Comparison of ENCODE assay signal across 8 mouse cellular contexts in the genomic region with DNA sequence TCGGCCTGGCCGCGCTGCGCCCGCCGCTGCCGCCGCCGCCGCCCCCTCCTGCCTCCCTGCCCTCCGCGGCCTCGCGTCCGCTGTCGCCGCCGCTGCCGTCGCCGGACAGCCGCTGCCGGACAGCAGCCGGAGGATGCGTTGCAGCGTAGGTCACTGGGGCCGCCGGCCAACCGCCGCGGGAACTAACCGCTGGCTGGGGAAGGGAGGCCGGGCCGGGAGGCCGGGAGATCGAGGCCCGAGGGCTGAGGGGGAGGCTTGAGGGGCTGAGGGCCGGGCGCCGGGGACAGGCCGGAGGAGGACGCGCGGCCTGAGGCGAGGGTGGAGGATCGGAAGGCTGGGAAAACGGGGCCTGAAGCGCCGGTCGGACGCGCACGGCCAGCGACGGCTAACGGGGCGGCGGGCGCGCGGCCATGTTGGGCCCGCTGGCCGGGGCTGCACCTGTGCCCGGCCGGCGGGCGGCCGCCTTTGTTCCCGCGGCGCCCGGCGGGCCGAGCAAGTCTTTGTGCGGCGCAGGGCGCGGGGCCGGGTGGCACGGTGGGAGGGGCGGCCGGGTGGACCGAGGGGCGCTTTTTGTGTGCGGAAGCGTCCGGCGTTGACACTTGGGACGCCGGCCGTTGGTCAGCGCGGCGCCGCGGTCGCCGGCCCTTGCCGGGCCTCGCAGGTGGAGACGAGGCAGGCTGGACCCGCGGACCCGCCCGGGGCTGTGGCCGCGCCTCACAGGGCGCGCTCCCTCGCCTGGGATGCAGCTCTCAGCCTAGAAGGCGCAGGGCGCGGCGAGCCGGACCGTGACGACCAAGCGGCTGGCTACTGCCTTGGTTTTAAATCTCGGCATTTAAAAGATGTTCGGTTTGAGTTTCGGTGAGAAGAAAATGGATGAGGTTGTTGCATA. TPM values are rescaled to one million over a fixed set of nuclear protein-coding genes. Genes with fewer than 3 reads are reported as not detected.
DNase-seq lines count a peak whose midpoint lies in the region; ATAC-seq and TF ChIP-seq lines count a peak whose summit lies in the region.

No protein-coding gene starts in this region.

- DNase-seq in forebrain, embryonic 10.5 days (ENCODE audit: extremely low spot score, low spot score): peak; percentile 70
- DNase-seq in kidney, postnatal 36 days: peak; percentile 68 to 84
- DNase-seq in ovary, postnatal 14 days (ENCODE audit: low spot score): peak; percentile 43
- DNase-seq in thymus, postnatal 14 days: peak; percentile 51

- peak overlapping the region; percentile 100 for H3K9ac ChIP-seq in heart, embryonic 16.5 days (ENCODE audit: low read length)
- peak overlapping the region; percentile 100 for H3K9ac ChIP-seq in lung, embryonic 15.5 days

- H3K4me2 ChIP-seq in heart, embryonic 16.5 days (ENCODE audit: low read depth, low read length): peak overlapping the region; percentile 68
- peak overlapping the region; percentile 81 for H3K4me2 ChIP-seq in lung, embryonic 15.5 days

- no peak for TF ChIP-seq CTCF in E14TG2a.4 (conservative IDR thresholded peaks at IDR 0.05; ENCODE audit: low read length)

- peaks cover 44% of the 10 kb centered on the region for H3K4me1 ChIP-seq in E14TG2a.4 (replicated peaks; ENCODE audit: low read depth, low read length)
- H3K4me1 ChIP-seq in brown adipose tissue, adult 24 weeks (ENCODE audit: control insufficient read depth, insufficient read depth, insufficient read length, low read length): no peaks in the 10 kb centered on the region; the same call in 1 of the 2 replicates
- peaks cover 72% of the 10 kb centered on the region for H3K4me1 ChIP-seq in forebrain, embryonic 10.5 days
- H3K4me1 ChIP-seq in heart, embryonic 16.5 days (ENCODE audit: control insufficient read depth, insufficient read depth, low read length): peaks cover 38% of the 10 kb centered on the region
- peaks cover 38% of the 10 kb centered on the region for H3K4me1 ChIP-seq in lung, embryonic 15.5 days

- peaks cover 73% of the 10 kb centered on the region for H3K27me3 ChIP-seq in E14TG2a.4 (ENCODE audit: insufficient read depth, low read length)
- H3K27me3 ChIP-seq in forebrain, embryonic 10.5 days (ENCODE audit: poor library complexity, severe bottlenecking): no peaks in the 10 kb centered on the region
- H3K27me3 ChIP-seq in heart, embryonic 16.5 days (ENCODE audit: control insufficient read depth, insufficient read depth, low read length): no peaks in the 10 kb centered on the region
- H3K27me3 ChIP-seq in lung, embryonic 15.5 days: no peaks in the 10 kb centered on the region

- peak overlapping the region; percentile 91 for H3K4me3 ChIP-seq in E14TG2a.4 (replicated peaks; ENCODE audit: low read length)
- H3K4me3 ChIP-seq in brown adipose tissue, adult 24 weeks (ENCODE audit: insufficient read depth, low read depth, low read length): peak overlapping the region; percentile 99
- H3K4me3 ChIP-seq in forebrain, embryonic 10.5 days: peak overlapping the region; percentile 99
- H3K4me3 ChIP-seq in heart, embryonic 16.5 days (ENCODE audit: low read length): peak overlapping the region; percentile 88
- H3K4me3 ChIP-seq in lung, embryonic 15.5 days: peak overlapping the region; percentile 100

- H3K27ac ChIP-seq in brown adipose tissue, adult 24 weeks (replicated peaks; ENCODE audit: low read depth, low read length): peak overlapping the region; percentile 68
- peak overlapping the region; percentile 100 for H3K27ac ChIP-seq in forebrain, embryonic 10.5 days
- peak overlapping the region; percentile 97 for H3K27ac ChIP-seq in heart, embryonic 16.5 days (ENCODE audit: low read length)
- H3K27ac ChIP-seq in lung, embryonic 15.5 days: peak overlapping the region; percentile 98

- H3K36me3 ChIP-seq in E14TG2a.4 (ENCODE audit: insufficient read depth, low read length): no peaks in the 10 kb centered on the region
- peaks cover 35% of the 10 kb centered on the region for H3K36me3 ChIP-seq in forebrain, embryonic 10.5 days (replicated peaks)
- no peaks in the 10 kb centered on the region for H3K36me3 ChIP-seq in heart, embryonic 16.5 days (ENCODE audit: control insufficient read depth, insufficient read depth)
- H3K36me3 ChIP-seq in lung, embryonic 15.5 days: no peaks in the 10 kb centered on the region

- H3K9me3 ChIP-seq in E14TG2a.4 (ENCODE audit: low read length): no peaks in the 10 kb centered on the region
- H3K9me3 ChIP-seq in forebrain, embryonic 10.5 days: no peaks in the 10 kb centered on the region
- H3K9me3 ChIP-seq in heart, embryonic 16.5 days (replicated peaks; ENCODE audit: control insufficient read depth, low read length): no peaks in the 10 kb centered on the region
- H3K9me3 ChIP-seq in lung, embryonic 15.5 days: no peaks in the 10 kb centered on the region

- WGBS in forebrain, embryonic 10.5 days: under 1% methylated on average over 94 of the region's 121 CpGs
- whole genome bisulfite sequencing in heart, embryonic 16.5 days: under 1% methylated on average over 102 of the region's 121 CpGs
- under 1% methylated on average over 96 of the region's 121 CpGs for WGBS in lung, embryonic 15.5 days

- ATAC-seq in heart, embryonic 16.5 days (replicated peaks; ENCODE audit: extremely low read depth, insufficient read depth, low FRiP score): peak; percentile 21
- ATAC-seq in lung, embryonic 15.5 days (ENCODE audit: borderline replicate concordance, extremely low read depth, low FRiP score, low TSS enrichment): peak; percentile 39; the same call in 1 of the 2 replicates

RNA-seq across cellular contexts. Expression of a gene that starts 0.5 kb away (rescaled TPM):
- 5.2 and 5.3 TPM in 2 replicates for polyA plus RNA-seq in brown adipose tissue, adult 24 weeks (2012; ENCODE audit: insufficient read depth, insufficient read length, missing spikeins)
- polyA plus RNA-seq in forebrain, embryonic 10.5 days (2016; fragmentation: Nextera tagmentation; extraction: Ambion mirVana): 105 and 108 TPM in 2 replicates
- polyA plus RNA-seq in heart, embryonic 16.5 days (2015; fragmentation: Nextera tagmentation; extraction: Ambion mirVana): 24.3 and 28.1 TPM in 2 replicates
- polyA plus RNA-seq in lung, embryonic 15.5 days (2015; fragmentation: Nextera tagmentation; extraction: Ambion mirVana): 51.0 and 55.5 TPM in 2 replicates

RNA-seq across cellular contexts. Expression of a gene that starts 38.4 kb away (rescaled TPM):
- polyA plus RNA-seq in brown adipose tissue, adult 24 weeks (2012; ENCODE audit: insufficient read depth, insufficient read length, missing spikeins): 124 and 126 TPM in 2 replicates
- polyA plus RNA-seq in forebrain, embryonic 10.5 days (2016; fragmentation: Nextera tagmentation; extraction: Ambion mirVana): 57.8 and 59.2 TPM in 2 replicates
- polyA plus RNA-seq in heart, embryonic 16.5 days (2015; fragmentation: Nextera tagmentation; extraction: Ambion mirVana): 45.8 and 52.4 TPM in 2 replicates
- 46.4 and 47.1 TPM in 2 replicates for polyA plus RNA-seq in lung, embryonic 15.5 days (2015; fragmentation: Nextera tagmentation; extraction: Ambion mirVana)

Comparison
In these comparisons a context has a peak if more than half of its experiments do, and no peak if none do; other contexts are left out.
1. Peak in every context shown above with its lines: DNase-seq, ATAC-seq, H3K4me3 ChIP-seq and H3K27ac ChIP-seq.